Mouse (Mus musculus): ENCODE measurements around the gene Cdc42ep4. TPM values are rescaled to one million over a fixed set of nuclear protein-coding genes. Genes with fewer than 3 reads are reported as not detected.

Cdc42ep4 gene
- total RNA-seq, 1 experiment from 2014 or later: 16.6 TPM

GRCm38 (mm10) chr11:113730879-113731278 lies 20.8 kb downstream of the Cdc42ep4 start:
- no peak for ATAC-seq (replicated peaks; ENCODE audit: insufficient number of reproducible peaks, low FRiP score, low TSS enrichment, poor library complexity, severe bottlenecking)

- no peak for ATAC-seq (replicated peaks; ENCODE audit: insufficient number of reproducible peaks, low FRiP score, low TSS enrichment, poor library complexity, severe bottlenecking)
These were observed 21.8 kb downstream of the Cdc42ep4 start for GRCm38 (mm10) chr11:113729917-113730316.

- ATAC-seq (replicated peaks; ENCODE audit: insufficient number of reproducible peaks, low FRiP score, low TSS enrichment, poor library complexity, severe bottlenecking): no peak
These were observed 22.4 kb downstream of the Cdc42ep4 start for GRCm38 (mm10) chr11:113729239-113729638.

- no peak for ATAC-seq (replicated peaks; ENCODE audit: insufficient number of reproducible peaks, low FRiP score, low TSS enrichment, poor library complexity, severe bottlenecking)
These were observed 23.7 kb downstream of the Cdc42ep4 start for GRCm38 (mm10) chr11:113727992-113728391.

GRCm38 (mm10) chr11:113726994-113727888 lies 24.4 kb downstream of the Cdc42ep4 start:
- no peak for ATAC-seq (replicated peaks; ENCODE audit: insufficient number of reproducible peaks, low FRiP score, low TSS enrichment, poor library complexity, severe bottlenecking)

GRCm38 (mm10) chr11:113725235-113726048 lies 26.2 kb downstream of the Cdc42ep4 start:
- ATAC-seq (replicated peaks; ENCODE audit: insufficient number of reproducible peaks, low FRiP score, low TSS enrichment, poor library complexity, severe bottlenecking): no peak

GRCm38 (mm10) chr11:113722405-113723090 lies 29.1 kb downstream of the Cdc42ep4 start:
- no peak for ATAC-seq (replicated peaks; ENCODE audit: insufficient number of reproducible peaks, low FRiP score, low TSS enrichment, poor library complexity, severe bottlenecking)

- no peak for ATAC-seq (replicated peaks; ENCODE audit: insufficient number of reproducible peaks, low FRiP score, low TSS enrichment, poor library complexity, severe bottlenecking)
These were observed 33.8 kb downstream of the Cdc42ep4 start for GRCm38 (mm10) chr11:113717767-113718424.

- ATAC-seq (replicated peaks; ENCODE audit: insufficient number of reproducible peaks, low FRiP score, low TSS enrichment, poor library complexity, severe bottlenecking): no peak
These were observed 35.5 kb downstream of the Cdc42ep4 start for GRCm38 (mm10) chr11:113716132-113716531.

- no peak for ATAC-seq (replicated peaks; ENCODE audit: insufficient number of reproducible peaks, low FRiP score, low TSS enrichment, poor library complexity, severe bottlenecking)
These were observed 36.5 kb downstream of the Cdc42ep4 start for GRCm38 (mm10) chr11:113715078-113715674.

- no peak for ATAC-seq (replicated peaks; ENCODE audit: insufficient number of reproducible peaks, low FRiP score, low TSS enrichment, poor library complexity, severe bottlenecking)
These were observed 40.6 kb downstream of the Cdc42ep4 start for GRCm38 (mm10) chr11:113711061-113711460.

- ATAC-seq (replicated peaks; ENCODE audit: insufficient number of reproducible peaks, low FRiP score, low TSS enrichment, poor library complexity, severe bottlenecking): no peak
These were observed 41.4 kb downstream of the Cdc42ep4 start for GRCm38 (mm10) chr11:113710257-113710777.

GRCm38 (mm10) chr11:113709731-113710256 lies 41.9 kb downstream of the Cdc42ep4 start, which contains the start of gene Cpsf4l:
Cpsf4l (minus strand) TSS chr11:113710017.
- no peak for ATAC-seq (replicated peaks; ENCODE audit: insufficient number of reproducible peaks, low FRiP score, low TSS enrichment, poor library complexity, severe bottlenecking)

GRCm38 (mm10) chr11:113709272-113709671 lies 42.4 kb downstream of the Cdc42ep4 start:
- ATAC-seq (replicated peaks; ENCODE audit: insufficient number of reproducible peaks, low FRiP score, low TSS enrichment, poor library complexity, severe bottlenecking): no peak

- ATAC-seq (replicated peaks; ENCODE audit: insufficient number of reproducible peaks, low FRiP score, low TSS enrichment, poor library complexity, severe bottlenecking): no peak
These were observed 43.0 kb downstream of the Cdc42ep4 start for GRCm38 (mm10) chr11:113708629-113709213.

GRCm38 (mm10) chr11:113705966-113706652 lies 45.6 kb downstream of the Cdc42ep4 start:
- no peak for ATAC-seq (replicated peaks; ENCODE audit: insufficient number of reproducible peaks, low FRiP score, low TSS enrichment, poor library complexity, severe bottlenecking)

- peak; percentile 84 for ATAC-seq (replicated peaks; ENCODE audit: insufficient number of reproducible peaks, low FRiP score, low TSS enrichment, poor library complexity, severe bottlenecking)
These were observed 47.9 kb downstream of the Cdc42ep4 start for GRCm38 (mm10) chr11:113703758-113704157.
